Comparison of ENCODE assay signal across 15 mouse cellular contexts in the genomic region with DNA sequence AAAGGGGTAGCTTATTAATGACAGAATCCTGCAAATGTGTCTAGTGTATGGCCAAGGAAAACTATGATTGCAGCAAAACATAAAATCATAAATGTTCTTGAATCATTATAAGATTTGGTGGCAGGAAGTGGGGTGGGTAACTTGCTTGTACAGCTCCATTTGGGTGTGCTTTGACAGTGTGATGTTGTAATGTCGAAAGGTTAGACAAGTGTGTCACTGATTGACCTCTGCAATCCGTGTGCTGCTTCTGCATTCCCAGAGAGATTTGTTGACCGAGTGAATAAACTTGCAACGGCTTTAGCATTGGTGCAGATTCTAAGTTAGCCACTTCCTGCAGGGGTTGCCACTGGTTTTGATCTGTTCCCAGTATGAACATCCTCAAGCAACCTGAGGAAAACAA.
"Had no signal": no experiment of that assay in that cellular context is flagged by ENCODE, and none has a peak within 500 bp of the region (broad histone marks: within the 10 kb centered on the region; RNA-seq: fewer than 3 reads in every experiment).

No protein-coding gene starts in this region.

- H3K9me3 ChIP-seq: kidney, embryonic 15.5 days; lung, embryonic 15.5 days; midbrain, embryonic 13.5 days had no signal

- H3K9ac ChIP-seq: kidney, embryonic 15.5 days; lung, embryonic 15.5 days; midbrain, embryonic 13.5 days had no signal

- H3K4me3 ChIP-seq: kidney, embryonic 15.5 days; left cerebral cortex, adult 2 months; lung, embryonic 15.5 days; midbrain, embryonic 13.5 days had no signal

- H3K27me3 ChIP-seq: kidney, embryonic 15.5 days; lung, embryonic 15.5 days; midbrain, embryonic 13.5 days had no signal

- H3K27ac ChIP-seq: kidney, embryonic 15.5 days; left cerebral cortex, adult 2 months; lung, embryonic 15.5 days; midbrain, embryonic 13.5 days had no signal

- H3K36me3 ChIP-seq: kidney, embryonic 15.5 days; lung, embryonic 15.5 days; midbrain, embryonic 13.5 days had no signal

- DNase-seq: kidney, adult 2 months; kidney, postnatal 10 days; kidney, postnatal 36 days; layer of hippocampus, postnatal 36 days; lung, adult 18-20 months; lung, postnatal 10 days; lung, postnatal 36 days; thymus, adult 18-20 months; thymus, postnatal 36 days had no signal

- H3K4me1 ChIP-seq: kidney, embryonic 15.5 days; lung, embryonic 15.5 days; midbrain, embryonic 13.5 days had no signal

- ATAC-seq: intestine, postnatal 0 days; midbrain, embryonic 13.5 days; midbrain, embryonic 16.5 days had no signal

- H3K4me2 ChIP-seq: kidney, embryonic 15.5 days; lung, embryonic 15.5 days; midbrain, embryonic 13.5 days had no signal
